Mouse (Mus musculus) 3134 (cell line): ENCODE data around the gene Zdhhc18.

Experiments used
- DNase-seq: peaks from one replicate; pipeline ENCODE4 v3.0.0-alpha.2; 2011; ENCODE audit warnings: low spot score; ENCODE audit not compliant: insufficient read length; ENCODE audit errors: extremely low read depth

Gene Zdhhc18

GRCm38 (mm10) chr4:133631769-133632411 is 18.1 kb downstream of the Zdhhc18 start:
- DNase-seq, result peak; percentile 44

- DNase-seq, result peak; percentile 37
Observed at GRCm38 (mm10) chr4:133631071-133631768, 18.7 kb downstream of the Zdhhc18 start.

GRCm38 (mm10) chr4:133630326-133630920 is 19.5 kb downstream of the Zdhhc18 start:
- DNase-seq, result no peak

GRCm38 (mm10) chr4:133629191-133629590 is 20.8 kb downstream of the Zdhhc18 start:
- no peak for DNase-seq

GRCm38 (mm10) chr4:133628517-133628916 is 21.4 kb downstream of the Zdhhc18 start:
- no peak for DNase-seq

- DNase-seq, result no peak
Observed at GRCm38 (mm10) chr4:133627039-133627438, 22.9 kb downstream of the Zdhhc18 start.

- no peak for DNase-seq
Observed at GRCm38 (mm10) chr4:133626621-133627020, 23.3 kb downstream of the Zdhhc18 start.

- DNase-seq, result no peak
Observed at GRCm38 (mm10) chr4:133626221-133626620, 23.7 kb downstream of the Zdhhc18 start.

GRCm38 (mm10) chr4:133625621-133626071 is 24.3 kb downstream of the Zdhhc18 start:
- peak; percentile 24 for DNase-seq

GRCm38 (mm10) chr4:133624830-133625229 is 25.1 kb downstream of the Zdhhc18 start:
- no peak for DNase-seq

GRCm38 (mm10) chr4:133622161-133622695 is 27.7 kb downstream of the Zdhhc18 start:
- DNase-seq, result no peak

- DNase-seq, result no peak
Observed at GRCm38 (mm10) chr4:133620668-133621067, 29.3 kb downstream of the Zdhhc18 start.

GRCm38 (mm10) chr4:133619473-133620136 is 30.3 kb downstream of the Zdhhc18 start:
- DNase-seq, result no peak

- no peak for DNase-seq
Observed at GRCm38 (mm10) chr4:133617936-133618335, 32.0 kb downstream of the Zdhhc18 start.

- DNase-seq, result no peak
Observed at GRCm38 (mm10) chr4:133615416-133615815, 34.5 kb downstream of the Zdhhc18 start.

GRCm38 (mm10) chr4:133614274-133614761 is 35.6 kb downstream of the Zdhhc18 start:
- DNase-seq, result peak; percentile 92

GRCm38 (mm10) chr4:133613867-133614266 is 36.1 kb downstream of the Zdhhc18 start:
- DNase-seq, result no peak

GRCm38 (mm10) chr4:133613026-133613425 is 36.9 kb downstream of the Zdhhc18 start:
- DNase-seq, result peak; percentile 74

- DNase-seq, result no peak
Observed at GRCm38 (mm10) chr4:133612416-133612815, 37.5 kb downstream of the Zdhhc18 start.

GRCm38 (mm10) chr4:133611815-133612214 is 38.1 kb downstream of the Zdhhc18 start:
- DNase-seq, result no peak

GRCm38 (mm10) chr4:133609719-133610118 is 40.2 kb downstream of the Zdhhc18 start:
- peak; percentile 47 for DNase-seq
